Mouse (Mus musculus): ENCODE measurements at regions not wholly inside any gene's neighbourhood (a gene's known extent, or its start where the extent isn't known, plus 50 kb on each side); places are given as distances from the start of the nearest gene placed in this dataset.
A peak's percentile ranks its signal among the peaks of the same experiment; 100 is the strongest.

DNA sequence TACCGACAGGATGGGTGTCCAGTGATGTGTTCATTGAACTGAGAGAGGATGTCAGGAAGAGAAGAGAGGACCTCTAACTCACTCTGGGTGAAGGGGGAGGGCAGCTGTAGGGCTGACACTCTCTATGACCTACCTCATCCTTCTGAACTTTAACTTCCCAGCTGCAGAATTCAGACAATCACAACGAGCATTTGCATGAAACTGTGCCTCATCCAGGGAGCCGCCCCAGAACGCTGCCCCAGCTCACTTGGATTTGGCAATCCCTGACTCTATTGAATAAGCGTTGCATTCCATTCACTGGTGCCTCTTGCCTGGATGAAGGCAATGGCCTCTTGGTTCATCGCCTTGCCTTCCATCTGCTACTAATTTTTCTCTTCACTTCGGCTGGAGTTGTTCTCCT, 223.9 kb upstream of the Gm12728 start:
- DNase-seq: no peak

DNA sequence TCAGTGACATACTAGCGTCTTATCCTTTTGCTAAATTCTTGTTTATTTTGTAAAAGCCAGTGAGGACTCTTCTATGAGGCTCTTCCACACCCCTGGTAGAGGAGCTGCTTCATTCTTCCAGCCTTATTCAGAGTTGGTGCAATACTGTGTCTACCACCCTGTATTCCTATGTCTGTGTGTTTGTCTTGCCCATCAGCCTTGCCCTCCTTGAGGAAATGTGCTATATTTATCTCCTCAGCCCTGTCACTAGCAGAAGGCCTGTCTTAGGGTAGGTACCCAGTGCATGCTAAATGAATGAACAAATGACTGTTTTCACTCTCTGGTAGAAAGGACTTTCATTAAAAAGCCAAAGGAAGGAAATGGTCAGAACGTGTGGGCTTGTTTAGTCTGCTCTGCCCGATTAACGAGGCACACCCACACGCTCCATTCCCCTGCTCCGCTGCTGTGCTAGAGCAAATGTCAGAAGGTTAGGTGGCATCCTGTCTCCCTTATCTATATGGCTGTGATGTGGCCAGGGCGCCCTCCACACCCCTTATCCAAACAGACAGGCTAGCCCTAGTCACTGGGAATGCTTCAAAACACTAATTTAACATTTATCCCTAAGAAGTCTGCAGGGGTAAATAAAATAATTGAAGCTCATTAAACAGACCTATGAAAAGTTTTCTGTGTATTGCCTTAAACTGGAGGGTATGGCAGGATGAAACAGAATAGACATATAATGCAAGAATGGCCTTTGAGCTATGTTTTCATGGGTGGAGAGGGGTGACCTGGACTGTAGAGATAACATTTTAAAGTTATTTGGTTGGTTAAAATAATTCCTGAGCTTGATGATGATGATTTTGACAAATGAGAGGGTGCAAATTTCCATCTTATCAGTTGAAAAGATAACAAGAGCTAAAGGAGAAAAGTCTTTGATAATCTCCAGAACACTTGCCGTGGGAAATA, 222.9 kb upstream of the Gm12728 start:
- no peak for DNase-seq

DNA sequence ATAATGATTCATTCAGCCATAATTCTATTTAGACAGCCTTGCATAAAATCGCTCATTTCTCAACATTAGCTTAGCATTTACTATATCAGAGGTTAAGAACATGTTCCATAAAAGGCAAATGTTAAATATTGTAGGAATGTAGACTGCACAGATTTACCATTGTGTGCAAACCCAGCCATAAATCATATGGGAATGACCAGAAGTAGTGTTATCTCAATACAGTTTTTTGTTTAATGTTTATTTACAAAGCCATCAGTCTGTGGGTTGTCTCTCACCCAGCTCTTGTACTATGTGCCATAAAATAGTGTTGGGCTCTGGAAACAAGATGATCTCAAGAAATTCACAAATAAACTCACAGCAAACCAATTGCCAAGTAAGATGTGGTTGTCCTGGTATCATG, 220.0 kb upstream of the Gm12728 start:
- no peak for DNase-seq

DNA sequence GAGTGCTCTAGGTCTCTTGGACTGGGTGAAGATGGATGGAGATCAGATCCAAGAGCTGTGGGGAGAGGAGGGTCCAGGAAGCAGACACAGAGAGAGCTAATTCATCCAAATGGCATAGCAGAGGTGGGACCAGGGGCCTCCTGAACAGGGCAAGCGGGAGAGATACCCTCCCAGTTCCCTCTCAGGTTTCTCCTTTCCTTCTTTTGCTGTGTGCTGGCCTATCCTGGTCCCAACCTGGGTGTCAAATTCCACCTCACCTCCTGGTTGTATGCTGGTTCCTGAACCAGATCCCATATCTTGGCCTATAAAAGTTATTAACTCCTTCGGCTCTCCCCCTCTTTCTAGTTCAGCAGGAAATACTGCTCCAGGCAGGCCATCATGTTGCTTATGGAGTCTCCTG, 214.1 kb upstream of the Gm12728 start:
- no peak for DNase-seq

DNA sequence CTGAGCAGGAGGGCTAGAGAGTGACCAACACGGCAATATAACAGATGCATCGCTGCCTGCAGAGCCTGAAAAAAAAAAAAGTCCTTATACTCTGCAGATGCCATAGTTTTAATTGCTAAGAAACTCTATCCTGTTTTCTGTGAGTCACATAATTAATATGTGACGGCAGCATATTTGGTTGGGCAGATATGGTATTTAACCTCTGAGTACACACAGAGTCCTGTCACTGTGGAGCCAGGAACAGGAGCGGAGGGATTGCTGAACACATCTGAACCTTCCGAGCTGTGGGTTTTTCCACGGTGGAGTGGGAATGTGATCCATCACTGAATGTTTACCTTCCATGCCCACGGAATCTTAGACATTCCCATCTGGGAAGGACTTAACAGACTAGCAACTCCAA, 208.7 kb upstream of the Gm12728 start:
- no peak for DNase-seq

DNA sequence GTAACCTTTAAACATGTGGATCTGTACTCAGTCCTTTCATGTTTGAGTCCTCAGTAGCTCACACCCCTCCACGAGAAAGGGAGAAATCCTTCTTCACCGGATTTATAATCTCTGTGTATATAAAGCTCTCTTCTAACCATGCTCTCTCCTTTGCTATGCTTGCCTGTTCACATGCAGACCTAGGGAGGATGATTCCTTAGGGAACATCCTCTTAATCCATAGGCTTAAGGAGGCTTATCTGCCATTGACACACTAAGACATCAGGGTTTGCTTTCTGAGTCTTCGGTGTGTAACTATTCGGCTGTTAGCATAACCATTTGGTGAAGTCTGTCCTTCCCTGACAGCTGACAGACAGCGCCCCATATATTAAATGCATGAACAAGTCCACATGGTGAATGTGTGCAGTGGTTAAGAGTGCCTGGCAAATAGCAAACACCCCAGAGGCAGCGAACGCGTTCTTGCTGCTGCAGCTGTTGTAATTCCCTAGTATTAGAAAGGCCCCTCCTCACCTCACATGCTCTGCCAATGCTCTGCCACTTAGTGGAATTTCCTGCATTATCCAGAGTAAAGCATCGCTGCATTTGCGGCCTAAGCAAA, 205.2 kb upstream of the Gm12728 start:
- DNase-seq: no peak

DNA sequence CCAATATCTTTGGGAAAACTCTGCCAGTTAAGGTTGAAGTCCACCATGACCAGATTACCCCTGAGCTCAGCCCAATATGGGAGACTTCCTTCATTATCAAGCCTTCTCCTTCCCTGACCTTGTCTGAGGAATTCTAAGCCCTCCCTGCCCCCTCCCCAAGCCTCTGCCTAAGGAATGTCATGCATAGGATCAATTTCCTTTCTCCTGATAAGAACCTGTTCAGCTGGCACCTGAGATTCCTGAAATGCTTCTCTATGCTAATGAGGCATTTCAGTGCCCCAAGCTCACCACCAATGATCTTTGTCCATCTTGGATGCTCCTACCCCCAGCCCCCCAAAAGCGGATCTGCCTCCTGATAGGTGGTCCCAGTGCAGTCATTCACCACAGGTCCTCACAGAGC, 186.0 kb upstream of the Gm12728 start:
- no peak for DNase-seq

DNA sequence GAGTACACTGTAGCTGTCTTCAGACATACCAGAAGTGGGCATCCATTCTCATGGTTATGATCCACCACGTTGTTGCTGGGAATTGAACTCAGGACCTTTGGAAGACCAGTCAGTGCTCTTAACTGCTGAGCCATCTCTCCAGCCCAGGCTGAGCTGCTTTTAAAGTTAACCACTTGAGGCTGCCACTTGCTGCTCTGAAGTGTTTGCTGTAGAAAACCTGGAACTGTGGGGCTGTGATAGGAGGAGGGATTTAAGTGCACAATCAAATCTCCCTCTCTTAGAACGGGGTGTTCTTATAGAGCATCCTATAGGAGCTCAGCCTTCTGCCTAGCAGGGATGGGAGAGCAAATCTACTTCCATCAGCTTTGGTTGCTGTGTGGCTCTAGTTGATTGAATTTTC, 185.1 kb upstream of the Gm12728 start:
- DNase-seq: no peak

DNA sequence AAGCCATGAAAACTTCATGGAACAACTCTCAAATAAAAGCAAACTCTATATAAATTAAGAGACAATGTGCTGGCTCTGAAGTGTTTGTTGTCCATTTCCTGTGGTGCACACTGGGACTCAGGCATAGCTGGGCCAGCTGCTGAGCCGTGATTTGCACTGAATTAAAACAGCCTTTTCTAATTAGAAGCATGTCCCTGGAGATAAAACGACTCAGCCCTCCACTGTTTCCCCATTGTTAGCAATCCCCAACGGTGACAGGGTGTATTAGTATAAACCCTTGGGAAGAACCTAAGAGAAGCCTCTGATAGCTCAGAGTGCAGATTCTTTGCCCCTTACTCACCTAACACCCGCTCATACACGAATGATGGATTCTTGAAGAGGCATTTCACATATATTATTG, 182.9 kb upstream of the Gm12728 start:
- DNase-seq: no peak

DNA sequence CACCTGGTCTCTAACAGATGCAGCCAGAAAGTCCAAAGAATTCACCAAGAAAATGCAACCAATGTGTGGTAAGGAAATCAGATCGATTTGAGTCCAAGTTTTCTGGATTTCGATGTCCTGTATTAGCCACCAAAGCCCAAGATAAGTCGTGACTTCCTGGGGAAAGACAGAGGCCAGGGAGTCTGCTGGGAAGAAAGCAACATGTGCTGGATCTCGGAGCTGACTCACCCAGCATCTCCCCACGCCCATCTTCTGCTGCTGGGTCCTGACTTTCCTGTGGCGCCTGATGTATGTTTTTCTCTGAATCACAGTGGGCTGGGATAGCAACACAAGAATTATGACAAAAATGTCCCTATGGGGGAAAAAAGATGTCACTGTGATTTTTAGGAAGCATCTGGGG, 178.8 kb upstream of the Gm12728 start:
- no peak for DNase-seq

DNA sequence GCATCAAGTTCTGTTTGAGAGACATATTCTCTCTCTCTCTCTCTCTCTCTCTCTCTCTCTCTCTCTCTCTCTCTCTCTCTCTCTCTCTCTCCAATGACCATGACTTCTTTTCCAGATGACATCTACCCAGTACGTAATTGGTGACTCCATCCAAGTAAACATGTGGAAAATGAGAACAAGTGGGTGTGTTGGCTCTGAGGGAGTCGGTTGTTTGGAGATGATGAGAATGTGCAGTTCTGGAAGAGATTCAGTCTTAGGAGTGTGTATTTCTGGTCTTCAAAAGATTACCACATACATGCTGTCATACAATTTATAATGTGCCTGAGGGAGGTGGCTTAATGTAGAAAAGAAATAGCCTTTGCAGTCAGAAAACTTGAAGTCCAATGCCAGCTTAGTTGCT, 175.3 kb upstream of the Gm12728 start:
- DNase-seq: no peak

DNA sequence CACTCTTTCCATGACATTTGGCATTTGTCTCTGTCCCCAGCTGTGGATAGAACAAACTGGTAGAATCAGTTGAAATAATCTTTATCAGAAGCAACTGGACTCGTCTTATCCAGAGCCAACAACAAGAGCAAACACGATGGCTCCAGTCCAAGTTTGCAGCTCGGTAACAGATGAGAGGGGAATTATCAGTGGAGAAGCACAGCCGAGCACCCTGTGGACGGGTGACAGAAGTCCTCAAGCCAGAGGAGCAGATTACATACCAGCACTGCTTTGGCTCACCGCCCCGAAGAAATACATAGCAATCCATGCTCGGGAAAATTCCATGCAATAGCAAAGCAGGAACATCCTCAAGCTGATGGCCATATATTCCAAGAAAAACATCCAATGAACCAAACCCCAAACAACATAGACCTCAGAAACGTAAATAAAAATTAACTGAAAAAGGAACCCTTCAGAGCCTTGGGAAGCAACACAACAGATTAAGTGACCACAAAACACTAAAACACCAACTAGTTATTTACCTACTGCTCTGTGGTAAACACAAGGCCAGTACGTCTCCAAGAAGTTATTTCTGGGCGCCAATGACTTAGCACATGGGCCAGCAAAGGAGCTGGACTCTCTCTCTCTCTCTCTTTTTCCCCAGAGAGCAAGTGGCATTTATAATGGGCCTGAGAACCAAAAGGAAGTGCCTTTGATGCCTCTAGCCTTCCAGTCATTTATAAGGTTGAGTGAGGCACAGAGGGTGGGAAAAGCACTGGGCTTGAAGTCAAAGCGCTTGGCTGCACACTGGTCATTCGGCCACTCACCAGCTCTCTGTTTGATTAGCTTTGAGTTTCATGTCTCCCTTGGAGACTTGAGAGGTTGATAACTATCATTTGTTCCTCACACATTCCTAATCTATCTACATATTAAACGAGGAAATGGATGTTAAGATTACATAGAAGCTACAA, 163.0 kb upstream of the Gm12728 start:
- DNase-seq: peak in 1 of 2 experiments; percentile 11

DNA sequence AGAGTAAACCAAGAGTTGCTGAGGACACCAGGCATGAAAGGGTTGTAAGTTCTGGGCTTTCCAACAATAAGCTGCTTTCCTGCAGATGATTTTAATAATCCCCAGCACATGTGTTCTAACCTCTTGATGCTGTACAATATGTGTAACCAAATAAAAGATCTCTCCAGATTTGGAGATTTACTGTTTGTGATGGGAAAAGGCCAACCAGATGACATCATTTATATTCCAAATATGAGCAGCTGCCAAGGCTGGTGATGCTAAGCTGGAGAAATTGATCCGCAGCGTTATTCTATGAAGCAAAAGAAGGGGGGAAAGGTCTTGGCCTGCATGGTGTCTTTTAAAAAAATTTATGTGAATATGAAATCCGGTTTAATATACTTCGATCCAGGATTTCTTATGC, 160.1 kb upstream of the Gm12728 start:
- no peak for DNase-seq

DNA sequence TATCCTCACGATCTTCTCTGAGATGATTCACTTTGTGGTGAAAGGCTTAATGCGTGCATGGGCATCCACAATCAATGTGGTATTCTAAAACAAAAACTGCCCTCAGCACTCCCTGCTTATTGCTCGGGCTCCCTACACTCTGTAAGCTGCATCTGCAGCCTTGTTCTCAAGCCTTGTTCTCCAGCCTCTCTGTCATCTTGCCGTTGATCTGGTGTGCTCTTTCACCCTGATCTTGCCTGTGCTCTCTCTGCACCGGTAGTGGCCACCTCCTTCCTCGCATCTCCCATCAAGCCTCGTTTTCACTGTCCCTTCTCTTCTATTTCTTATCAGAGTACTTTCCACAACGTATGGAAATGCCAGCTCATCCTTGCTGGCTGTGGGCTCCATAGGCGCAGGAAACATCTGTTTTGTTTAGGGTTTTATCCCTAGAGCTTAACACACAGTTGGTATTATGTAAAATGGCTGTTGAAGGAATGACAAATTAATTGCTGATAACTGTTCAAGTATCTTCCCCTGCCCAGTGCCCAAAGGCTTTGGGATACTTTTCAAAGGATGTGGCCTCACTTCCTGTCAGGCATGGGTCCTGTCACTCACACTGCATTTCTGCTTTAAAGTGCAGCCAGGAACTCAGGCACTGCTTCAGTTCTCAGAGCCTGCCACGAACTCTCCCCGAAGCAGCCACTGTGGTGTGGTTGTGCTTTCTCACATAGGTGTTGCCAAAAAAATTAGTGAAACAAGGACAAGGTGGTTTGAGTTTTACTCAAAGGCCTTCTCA, 158.9 kb upstream of the Gm12728 start:
- no peak for DNase-seq

DNA sequence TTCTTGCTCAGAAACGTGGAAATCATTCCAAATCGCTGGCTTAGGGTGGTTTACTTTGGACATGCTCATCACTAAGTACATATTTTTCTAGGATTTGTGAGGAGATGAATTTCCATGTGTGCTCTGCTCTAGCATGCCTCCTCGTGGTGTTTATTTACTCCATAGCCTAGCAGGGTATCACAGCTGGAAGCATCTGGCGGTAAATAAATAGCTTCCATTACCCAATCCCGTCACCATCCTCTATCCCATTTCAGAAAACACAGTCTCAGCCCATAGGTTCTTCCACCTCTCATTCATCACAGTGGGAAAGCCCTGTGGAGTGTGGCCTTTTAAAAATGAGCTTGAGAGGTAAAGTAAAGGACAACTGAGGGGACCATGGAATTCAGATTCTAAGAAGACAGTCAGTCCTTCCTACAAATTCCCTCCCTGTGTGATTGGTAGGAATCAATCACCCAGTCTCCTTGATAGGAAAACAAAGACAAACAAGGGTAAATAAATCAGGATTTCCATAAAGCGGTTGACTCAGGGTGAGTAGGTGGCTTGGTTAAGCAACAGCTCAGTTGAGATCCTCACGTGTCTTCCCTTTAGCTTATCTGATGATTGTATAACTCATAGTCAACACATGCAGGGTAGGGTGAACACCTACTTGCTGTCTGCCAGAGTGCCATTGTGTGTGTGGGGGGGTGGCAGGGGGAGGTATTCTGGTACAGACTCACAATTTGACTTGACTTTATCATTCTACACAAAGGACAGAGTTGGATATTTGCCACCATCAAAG, 156.9 kb upstream of the Gm12728 start:
- DNase-seq: no peak

DNA sequence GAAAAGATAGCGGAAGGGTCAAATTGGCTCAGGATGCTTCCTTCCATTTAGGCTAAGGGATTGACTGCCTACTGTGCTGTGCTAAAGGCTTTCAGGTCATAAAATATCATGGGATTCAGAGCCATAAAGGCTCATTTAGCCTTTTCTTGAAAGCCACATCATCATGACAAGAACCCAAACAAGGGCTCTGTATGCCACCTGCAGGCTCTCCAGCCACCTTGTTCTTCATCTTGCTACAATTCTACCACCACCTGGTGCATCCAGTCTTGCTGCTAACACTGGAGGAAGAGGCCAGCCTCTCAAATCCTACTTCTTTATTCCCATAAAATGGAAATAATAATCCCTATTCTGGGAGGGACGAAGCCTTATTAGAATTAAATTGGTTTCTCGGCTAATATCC, 155.9 kb upstream of the Gm12728 start:
- peak in 1 of 2 experiments; percentile 4 for DNase-seq

DNA sequence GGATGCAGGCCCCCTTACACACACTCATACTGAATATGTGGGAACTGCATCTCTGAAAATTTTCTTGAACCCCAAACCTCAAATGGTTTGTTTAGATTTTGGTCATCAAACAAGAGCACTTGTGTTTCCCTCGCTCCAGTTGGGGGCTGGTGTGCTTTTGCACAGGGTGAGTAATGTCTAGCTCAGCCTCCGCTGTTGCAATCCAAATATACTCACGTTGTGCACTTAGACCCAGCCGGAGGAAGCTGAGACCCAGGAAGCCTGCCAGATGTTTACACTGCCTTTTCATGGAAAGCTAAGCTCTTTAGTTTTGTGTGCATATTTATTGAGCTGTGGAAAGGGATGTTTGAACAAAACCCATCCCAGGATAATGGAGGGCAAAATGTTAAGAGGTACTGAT, 148.9 kb upstream of the Gm12728 start:
- peak in 1 of 2 experiments; percentile 2 for DNase-seq

DNA sequence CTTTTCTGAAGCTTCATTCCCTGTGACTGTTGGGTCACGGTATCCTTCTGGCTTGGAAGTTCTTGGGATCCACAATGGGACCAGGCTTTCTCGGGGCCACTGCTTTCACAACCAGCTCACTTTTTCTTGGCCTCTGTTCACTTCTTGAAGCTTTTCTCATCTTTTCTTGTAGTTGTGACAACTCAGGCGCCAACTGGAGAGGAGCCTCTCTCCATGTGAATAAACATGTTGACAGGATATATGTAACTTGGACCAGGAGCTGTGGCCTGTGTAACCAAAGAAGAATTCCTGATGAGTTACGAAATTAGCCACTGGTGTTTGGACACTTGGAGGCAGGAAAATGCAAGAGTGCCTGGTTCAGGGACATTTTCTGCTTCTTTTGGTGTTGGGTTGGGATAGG, 148.1 kb upstream of the Gm12728 start:
- no peak for DNase-seq

DNA sequence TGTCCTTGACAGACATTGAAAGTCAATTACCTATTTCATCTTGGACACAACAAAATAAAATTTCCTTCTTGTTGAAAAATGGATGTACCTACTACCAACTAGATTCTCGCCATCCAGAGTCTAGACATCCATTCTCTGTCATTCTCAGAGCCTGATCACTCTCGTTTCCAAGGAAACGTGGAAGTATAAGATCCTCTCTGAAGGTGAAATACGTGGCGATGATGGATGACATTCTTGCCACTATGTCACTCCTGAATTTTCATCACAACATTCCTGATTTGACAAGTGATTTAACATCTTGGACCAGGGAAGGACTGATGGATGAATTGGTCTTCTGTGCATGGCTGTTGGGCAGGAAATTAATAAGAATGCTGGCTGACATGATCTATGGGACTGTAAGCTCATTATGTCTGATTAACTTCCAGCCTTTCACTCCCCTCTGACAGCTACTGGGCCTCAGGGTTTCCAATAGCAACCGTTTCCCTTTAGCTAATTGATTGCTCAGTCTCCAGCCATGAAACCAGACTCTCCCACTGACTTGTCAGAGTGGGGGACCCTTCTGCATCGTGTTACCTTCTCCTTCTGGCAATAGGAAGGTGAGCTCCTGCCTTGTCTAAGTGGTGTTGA, 140.7 kb upstream of the Gm12728 start:
- DNase-seq: no peak

DNA sequence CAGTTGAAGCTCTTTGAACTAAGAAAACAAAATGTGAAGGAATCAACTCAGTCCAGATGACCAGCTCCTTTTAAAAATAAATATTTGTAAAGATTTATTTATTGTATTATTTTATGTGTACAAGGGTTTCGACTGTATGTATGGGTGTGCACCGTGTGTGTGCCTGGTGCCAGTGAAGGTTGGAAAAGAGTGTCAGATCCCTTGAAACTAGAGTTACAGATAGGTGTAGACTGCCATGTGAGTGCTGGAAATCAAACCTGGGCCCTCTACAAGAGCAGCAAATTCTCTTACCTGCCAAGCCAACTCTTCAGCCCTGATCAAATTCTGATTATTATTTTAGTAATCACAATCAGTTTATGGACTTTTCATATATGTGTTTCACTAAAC, 140.2 kb upstream of the Gm12728 start:
- no peak for DNase-seq

DNA sequence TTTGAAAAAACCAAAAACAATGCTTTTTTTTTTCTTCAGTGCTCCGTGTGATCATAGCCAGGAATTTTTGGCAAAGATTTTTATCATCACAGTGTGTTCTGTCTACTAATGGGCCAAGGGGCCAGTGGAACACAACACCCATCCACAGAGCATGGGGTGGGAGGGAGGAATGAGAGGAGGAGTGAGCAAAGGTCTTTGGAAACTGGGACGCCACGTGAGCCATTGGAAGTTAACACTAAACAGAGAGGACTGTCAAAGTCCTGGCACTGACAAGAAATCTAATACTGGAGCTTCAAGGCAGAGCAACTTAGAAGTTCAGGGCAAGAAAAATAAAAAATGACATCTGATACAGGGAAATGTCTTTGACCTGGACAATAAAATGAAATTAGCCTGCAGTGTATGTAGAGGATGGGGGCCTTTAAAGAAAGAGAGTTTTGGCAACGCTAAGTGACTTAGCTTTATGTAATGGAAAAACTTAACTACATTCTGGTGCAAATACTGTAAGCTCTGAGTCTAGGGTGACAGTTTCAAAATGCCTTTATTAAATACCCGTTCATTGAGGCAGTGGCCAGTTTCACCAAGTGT, 133.5 kb upstream of the Gm12728 start:
- peak; percentile 89 to 90 for DNase-seq
